Mouse (Mus musculus) midbrain, postnatal 0 days (tissue): ENCODE measurements around the gene Olr1. TPM values are rescaled to one million over a fixed set of nuclear protein-coding genes. Genes with fewer than 3 reads are reported as not detected.

ENCODE experiments used
- ATAC-seq: fragments of 200-750 bp; cut with Nextera tagmentation; 2 replicates; pipeline ENCODE4 v1.8.0; 2017; ENCODE audit warnings: moderate number of reproducible peaks, mild to moderate bottlenecking, moderate TSS enrichment, moderate library complexity; ENCODE audit not compliant: low FRiP score
- DNase-seq: peaks from one replicate; pipeline ENCODE4 v3.0.0-alpha.2; 2015; ENCODE audit warnings: low spot score
- H3K27ac ChIP-seq: fragments of 300-500 bp; sonication (generic); 2 replicates; pipeline ENCODE4 v1.5.1; 2014; ENCODE audit warnings: low read depth, mild to moderate bottlenecking, low read length, mixed read lengths
- H3K27me3 ChIP-seq: fragments of 300-500 bp; sonication (generic); 2 replicates; pipeline ENCODE4 v1.6.1; 2014; ENCODE audit warnings: low read length, control low read depth, mixed read lengths; ENCODE audit not compliant: insufficient read depth
- H3K36me3 ChIP-seq: fragments of 300-500 bp; sonication (generic); 2 replicates; pipeline ENCODE4 v1.6.1; 2014; ENCODE audit warnings: low read length, control low read depth, mixed read lengths; ENCODE audit not compliant: insufficient read depth
- H3K4me1 ChIP-seq: fragments of 300-500 bp; sonication (generic); 2 replicates; pipeline ENCODE4 v1.6.1; 2014; ENCODE audit warnings: mild to moderate bottlenecking, control low read depth, antibody characterized with exemption, low read length, mixed read lengths; ENCODE audit not compliant: insufficient read depth
- H3K4me2 ChIP-seq: fragments of 300-500 bp; sonication (generic); 2 replicates; pipeline ENCODE4 v1.6.1; 2014; ENCODE audit warnings: low read depth, mild to moderate bottlenecking, low read length, mixed read lengths; ENCODE audit not compliant: poor library complexity, severe bottlenecking
- H3K4me3 ChIP-seq: fragments of 300-500 bp; sonication (generic); 2 replicates; pipeline ENCODE4 v1.5.1; 2014; ENCODE audit warnings: low read depth, mild to moderate bottlenecking, low read length, moderate library complexity
- H3K9ac ChIP-seq: fragments of 300-500 bp; sonication (generic); replicated peaks from 2 replicates; pipeline ENCODE4 v1.6.1; 2014; ENCODE audit warnings: mild to moderate bottlenecking, low read length, moderate library complexity, mixed read lengths; ENCODE audit not compliant: poor library complexity, severe bottlenecking
- H3K9me3 ChIP-seq: fragments of 300-500 bp; sonication (generic); 2 replicates; pipeline ENCODE4 v1.6.1; 2016; ENCODE audit warnings: low read length, control low read depth
- CTCF ChIP-seq: IDR thresholded peaks from 2 replicates; pipeline ENCODE4 v1.5.1; 2016; ENCODE audit warnings: antibody characterized with exemption, mild to moderate bottlenecking
- WGBS: fragments of 180-500 bp; shearing (Covaris S2); extraction: QIAGEN DNeasy Blood & Tissue Kit; methylation state at CpG from one replicate; pipeline ENCODE4 v1.1.7; 2014; 5-methylcytosine and 5-hydroxymethylcytosine counted together
- polyA plus RNA-seq: library from polyadenylated mRNA; unstranded; fragments of >200 nt; fragmentation: Nextera tagmentation; extraction: Ambion mirVana; gene quantifications from 2 replicates; pipeline ENCODE4 v1.2.1, GENCODE M21; 2015
- total RNA-seq: library from RNA; depleted of rRNA; stranded (reverse); fragments of >200 nt; gene quantifications from 2 replicates; pipeline ENCODE4 v1.2.3, GENCODE M21; 2014; rRNA removed

Gene Olr1
- total and polyA plus RNA-seq, 2 experiments from 2014 or later, result not detected

GRCm38 (mm10) chr6:129436025-129436424 is 70.9 kb downstream of the Olr1 start:
- WGBS, result 86% methylated on average over 3 of the region's 3 CpGs
- H3K27ac ChIP-seq, result no peak overlapping the region
- DNase-seq (no peak), ATAC-seq (no peak)
- no peak overlapping the region for H3K9ac ChIP-seq
- H3K36me3 ChIP-seq, result no peaks in the 10 kb centered on the region
- H3K9me3 ChIP-seq, result no peaks in the 10 kb centered on the region
- no peak overlapping the region for H3K4me3 ChIP-seq
- no peaks in the 10 kb centered on the region for H3K4me1 ChIP-seq
- no peak overlapping the region for H3K4me2 ChIP-seq
- TF ChIP-seq CTCF, result no peak
- no peaks in the 10 kb centered on the region for H3K27me3 ChIP-seq

Other genes with a start within 250 kb of the Olr1 start
- gene Cd69, start 231.7 kb downstream of the Olr1 start, total RNA-seq, result not detected in 2 replicates
- not detected in 2 replicates for gene Cd69, start 231.7 kb downstream of the Olr1 start, polyA plus RNA-seq
- gene 4922502D21Rik, start 175.4 kb downstream of the Olr1 start, total RNA-seq, result not detected in 2 replicates
- not detected in 2 replicates for gene 4922502D21Rik, start 175.4 kb downstream of the Olr1 start, polyA plus RNA-seq
- gene Clec12a, start 164.5 kb downstream of the Olr1 start, total RNA-seq, result 0.33 TPM in 1 of 2 replicates, not detected in the other
- gene Clec12a, start 164.5 kb downstream of the Olr1 start, polyA plus RNA-seq, result 0.29 and 0.49 TPM in 2 replicates
- gene Clec12b, start 121.3 kb downstream of the Olr1 start, total RNA-seq, result not detected in 2 replicates
- gene Clec12b, start 121.3 kb downstream of the Olr1 start, polyA plus RNA-seq, result 0.23 and 0.37 TPM in 2 replicates
- gene Clec1b, start 109.9 kb downstream of the Olr1 start, total RNA-seq, result not detected in 2 replicates
- gene Clec1b, start 109.9 kb downstream of the Olr1 start, polyA plus RNA-seq, result 0.46 and 0.61 TPM in 2 replicates
- not detected in 2 replicates for gene Clec9a, start 98.3 kb downstream of the Olr1 start, total RNA-seq
- 0.07 and 0.44 TPM in 2 replicates for gene Clec9a, start 98.3 kb downstream of the Olr1 start, polyA plus RNA-seq
- 1.9 and 5.6 TPM in 2 replicates for gene Clec1a, start 55.2 kb downstream of the Olr1 start, total RNA-seq
- 2.6 and 2.8 TPM in 2 replicates for gene Clec1a, start 55.2 kb downstream of the Olr1 start, polyA plus RNA-seq
- not detected in 2 replicates for gene Tmem52b, start 5.4 kb upstream of the Olr1 start, total RNA-seq
- gene Tmem52b, start 5.4 kb upstream of the Olr1 start, polyA plus RNA-seq, result not detected in 2 replicates
- gene Gabarapl1, start 26.0 kb upstream of the Olr1 start, total RNA-seq, result 281 and 333 TPM in 2 replicates
- 276 and 278 TPM in 2 replicates for gene Gabarapl1, start 26.0 kb upstream of the Olr1 start, polyA plus RNA-seq
- gene Klre1, start 70.7 kb upstream of the Olr1 start, total RNA-seq, result 0.24 TPM in 1 of 2 replicates, not detected in the other
- gene Klre1, start 70.7 kb upstream of the Olr1 start, polyA plus RNA-seq, result 0.15 and 0.34 TPM in 2 replicates
- not detected in 2 replicates for gene Klrd1, start 84.6 kb upstream of the Olr1 start, total RNA-seq
- gene Klrd1, start 84.6 kb upstream of the Olr1 start, polyA plus RNA-seq, result not detected in 2 replicates
- not detected in 2 replicates for gene Klrk1, start 116.7 kb upstream of the Olr1 start, total RNA-seq
- gene Klrk1, start 116.7 kb upstream of the Olr1 start, polyA plus RNA-seq, result 0.07 TPM in 1 of 2 replicates, not detected in the other
- gene Klrc3, start 136.2 kb upstream of the Olr1 start, total RNA-seq, result not detected in 2 replicates
- gene Klrc3, start 136.2 kb upstream of the Olr1 start, polyA plus RNA-seq, result not detected in 2 replicates
- not detected in 2 replicates for gene Klrc2, start 153.5 kb upstream of the Olr1 start, total RNA-seq
- gene Klrc2, start 153.5 kb upstream of the Olr1 start, polyA plus RNA-seq, result not detected in 2 replicates
- not detected in 2 replicates for gene Klrc1, start 171.8 kb upstream of the Olr1 start, total RNA-seq
- gene Klrc1, start 171.8 kb upstream of the Olr1 start, polyA plus RNA-seq, result not detected in 2 replicates
- not detected in 2 replicates for gene Klri1, start 210.0 kb upstream of the Olr1 start, total RNA-seq
- gene Klri1, start 210.0 kb upstream of the Olr1 start, polyA plus RNA-seq, result not detected in 2 replicates
- gene Klri2, start 233.3 kb upstream of the Olr1 start, total RNA-seq, result 0.14 TPM in 1 of 2 replicates, not detected in the other
- gene Klri2, start 233.3 kb upstream of the Olr1 start, polyA plus RNA-seq, result 0.04 TPM in 1 of 2 replicates, not detected in the other